Mouse (Mus musculus) urinary bladder, postnatal 10 days (tissue): ENCODE results near the gene C130050O18Rik.

Experiments used
- DNase-seq: peaks from one replicate; pipeline ENCODE4 v3.0.0; 2022; ENCODE audit warnings: low spot score

C130050O18Rik gene

GRCm38 (mm10) chr5:139427989-139428388, 22.9 kb downstream of the C130050O18Rik start:
- DNase-seq, result no peak

GRCm38 (mm10) chr5:139429818-139430341, 24.8 kb downstream of the C130050O18Rik start:
- DNase-seq, result no peak

- no peak for DNase-seq
These were observed 27.3 kb downstream of the C130050O18Rik start for GRCm38 (mm10) chr5:139432333-139432732.

- no peak for DNase-seq
These were observed 27.8 kb downstream of the C130050O18Rik start for GRCm38 (mm10) chr5:139432747-139433508.

- DNase-seq, result no peak
These were observed 28.9 kb downstream of the C130050O18Rik start for GRCm38 (mm10) chr5:139433842-139434568.

GRCm38 (mm10) chr5:139434940-139435339, 29.9 kb downstream of the C130050O18Rik start:
- DNase-seq, result no peak

- DNase-seq, result no peak
These were observed 32.7 kb downstream of the C130050O18Rik start for GRCm38 (mm10) chr5:139437769-139438168.

GRCm38 (mm10) chr5:139438440-139438839, 33.4 kb downstream of the C130050O18Rik start:
- no peak for DNase-seq

- no peak for DNase-seq
These were observed 35.4 kb downstream of the C130050O18Rik start for GRCm38 (mm10) chr5:139440451-139440850.

- no peak for DNase-seq
These were observed 36.0 kb downstream of the C130050O18Rik start for GRCm38 (mm10) chr5:139440926-139441725.

GRCm38 (mm10) chr5:139441726-139442018, 36.6 kb downstream of the C130050O18Rik start:
- no peak for DNase-seq

- DNase-seq, result no peak
These were observed 37.3 kb downstream of the C130050O18Rik start for GRCm38 (mm10) chr5:139442428-139442827.

GRCm38 (mm10) chr5:139442962-139443361, 37.9 kb downstream of the C130050O18Rik start:
- no peak for DNase-seq

- no peak for DNase-seq
These were observed 40.2 kb downstream of the C130050O18Rik start for GRCm38 (mm10) chr5:139445258-139445657.

- no peak for DNase-seq
These were observed 42.9 kb downstream of the C130050O18Rik start for GRCm38 (mm10) chr5:139448025-139448424.

GRCm38 (mm10) chr5:139449161-139449791, 44.2 kb downstream of the C130050O18Rik start:
- DNase-seq, result no peak

GRCm38 (mm10) chr5:139449926-139450325, 44.8 kb downstream of the C130050O18Rik start:
- no peak for DNase-seq

GRCm38 (mm10) chr5:139453031-139453430, 48.0 kb downstream of the C130050O18Rik start:
- DNase-seq, result no peak

- DNase-seq, result no peak
These were observed 50.1 kb downstream of the C130050O18Rik start for GRCm38 (mm10) chr5:139455166-139455565.

GRCm38 (mm10) chr5:139457241-139457640, 52.2 kb downstream of the C130050O18Rik start:
- DNase-seq, result no peak

- no peak for DNase-seq
These were observed 54.9 kb downstream of the C130050O18Rik start for GRCm38 (mm10) chr5:139459938-139460337.
